Mouse (Mus musculus): ENCODE results near the gene Tmem191c.

DNA sequence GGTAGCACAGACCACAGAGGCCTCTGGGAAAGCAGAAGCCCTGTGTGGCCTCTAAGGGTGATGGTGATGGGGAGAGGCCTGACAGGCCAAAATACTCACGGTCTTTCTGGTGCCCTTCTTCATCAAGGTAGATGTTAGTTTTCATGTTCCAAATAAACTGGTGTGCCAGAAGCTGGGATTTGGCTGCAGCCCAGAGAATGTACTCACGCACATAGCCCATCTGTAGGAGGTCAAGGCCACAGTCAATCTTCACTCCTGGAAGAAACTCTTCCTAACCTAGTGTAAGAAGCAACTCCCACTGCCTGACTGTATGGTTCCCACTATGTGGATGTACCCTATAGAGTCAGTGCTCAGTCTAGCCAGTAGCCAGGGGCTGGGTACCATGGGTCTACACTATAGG is 15.1 kb downstream of the Tmem191c start:
- TF ChIP-seq EP300 (IDR thresholded peaks at IDR 0.05; ENCODE audit: low read depth in 1 of 2, low read length in 2 of 2) (no peak), ZMIZ1 (IDR thresholded peaks at IDR 0.05; ENCODE audit: low read depth, low read length) (no peak), HCFC1 (IDR thresholded peaks at IDR 0.05; ENCODE audit: low read depth, low read length) (no peak), CTCF (IDR thresholded peaks at IDR 0.05 in 2 of 3, conservative IDR thresholded peaks at IDR 0.05 in 1 of 3; ENCODE audit: control insufficient read depth in 1 of 3, insufficient read depth in 1 of 3, low read depth in 2 of 3, low read length in 3 of 3, poor library complexity in 1 of 3, severe bottlenecking in 1 of 3) (no peak), E2F4 (IDR thresholded peaks at IDR 0.05; ENCODE audit: borderline replicate concordance, low read depth, low read length) (no peak), MYC (IDR thresholded peaks at IDR 0.05; ENCODE audit: low read depth, low read length) (no peak), POLR2A (IDR thresholded peaks at IDR 0.05; ENCODE audit: control insufficient read depth in 1 of 2, insufficient read depth in 1 of 2, low read depth in 1 of 2, low read length in 2 of 2, poor library complexity in 1 of 2) (no peak), ZKSCAN1 (IDR thresholded peaks at IDR 0.05; ENCODE audit: low read depth, low read length) (no peak), USF2 (IDR thresholded peaks at IDR 0.05; ENCODE audit: borderline replicate concordance in 1 of 2, insufficient read depth in 1 of 2, low read depth in 1 of 2, low read length in 2 of 2) (no peak), TAL1 (IDR thresholded peaks at IDR 0.05; ENCODE audit: low read length) (no peak), POLR2AphosphoS2 (IDR thresholded peaks at IDR 0.05; ENCODE audit: low read length) (no peak), RAD21 (IDR thresholded peaks at IDR 0.05; ENCODE audit: low read depth, low read length) (no peak), GATA1 (IDR thresholded peaks at IDR 0.05; ENCODE audit: low read depth, low read length) (no peak)

All from MEL (cell line).